Mouse (Mus musculus) MEL (cell line): Measurements from ENCODE around the gene Pde10a. TPM values are rescaled to one million over a fixed set of nuclear protein-coding genes. Genes with fewer than 3 reads are reported as not detected.

ENCODE experiments used
- DNase-seq: peaks from one replicate; pipeline ENCODE4 v3.0.0; 2011; ENCODE audit warnings: low read depth, low spot score
- H3K27ac ChIP-seq: 2 replicates; pipeline ENCODE4 v1.5.1; 2012; ENCODE audit warnings: low read depth, mild to moderate bottlenecking, control low read depth, low read length, moderate library complexity; ENCODE audit not compliant: control insufficient read depth
- H3K27me3 ChIP-seq, 2 experiments: fragments of 150-350 bp in 1 of 2; sonication (generic) in 1 of 2; 2 replicates each; pipeline ENCODE4 v1.6.1; 2012; ENCODE audit warnings: low read length in 2 of 2, mild to moderate bottlenecking in 2 of 2, improper control_type of control experiment in 1 of 2, moderate library complexity in 1 of 2; ENCODE audit not compliant: insufficient read depth in 2 of 2, control insufficient read depth in 1 of 2
- H3K36me3 ChIP-seq, 2 experiments: 2 replicates each; pipeline ENCODE4 v1.6.1; 2012 to 2014; ENCODE audit warnings: low read length in 2 of 2, improper control_type of control experiment in 1 of 2, inconsistent platforms in 1 of 2, mild to moderate bottlenecking in 1 of 2; ENCODE audit not compliant: insufficient read depth in 2 of 2, control insufficient read depth in 1 of 2
- H3K4me1 ChIP-seq, 2 experiments: fragments of 150-350 bp in 1 of 2; sonication (generic) in 1 of 2; 2 replicates each; pipeline ENCODE4 v1.6.1; 2012; ENCODE audit warnings: low read length in 2 of 2, improper control_type of control experiment in 1 of 2, mild to moderate bottlenecking in 1 of 2; ENCODE audit not compliant: insufficient read depth in 2 of 2, control insufficient read depth in 1 of 2
- H3K4me3 ChIP-seq, 2 experiments: fragments of 150-350 bp in 1 of 2; sonication (generic) in 1 of 2; 2 replicates each; pipeline ENCODE4 v1.5.1; 2012; ENCODE audit warnings: low read depth in 2 of 2, low read length in 2 of 2, mild to moderate bottlenecking in 2 of 2, moderate library complexity in 2 of 2, control low read depth in 1 of 2, improper control_type of control experiment in 1 of 2; ENCODE audit not compliant: control insufficient read depth in 1 of 2, insufficient read depth in 1 of 2
- H3K79me2 ChIP-seq: 2 replicates; pipeline ENCODE4 v1.6.1; 2012; ENCODE audit warnings: mild to moderate bottlenecking, low read length, moderate library complexity; ENCODE audit not compliant: control insufficient read depth, poor library complexity, insufficient read depth
- H3K9ac ChIP-seq: 2 replicates; pipeline ENCODE4 v1.6.1; 2012; ENCODE audit warnings: low read depth, mild to moderate bottlenecking, control low read depth, low read length, moderate library complexity; ENCODE audit not compliant: control insufficient read depth, poor library complexity, severe bottlenecking
- H3K9me3 ChIP-seq: fragments of 150-350 bp; sonication (generic); replicated peaks from 2 replicates; pipeline ENCODE4 v1.6.1; 2012; ENCODE audit warnings: mild to moderate bottlenecking, low read length, improper control_type of control experiment, moderate library complexity; ENCODE audit not compliant: insufficient read depth
- BHLHE40 ChIP-seq: IDR thresholded peaks from 2 replicates; pipeline ENCODE4 v1.6.1; 2012; ENCODE audit warnings: low read depth, mild to moderate bottlenecking, inconsistent platforms, low read length, improper control_type of control experiment, borderline replicate concordance
- CHD2 ChIP-seq: IDR thresholded peaks from 2 replicates; pipeline ENCODE4 v1.6.1; 2011; ENCODE audit warnings: low read length, improper control_type of control experiment
- GATA1 ChIP-seq: IDR thresholded peaks from 2 replicates; pipeline ENCODE4 v1.6.1; 2011; ENCODE audit warnings: low read depth, low read length, improper control_type of control experiment
- HCFC1 ChIP-seq: IDR thresholded peaks from 2 replicates; pipeline ENCODE4 v1.6.1; 2012; ENCODE audit warnings: low read depth, mild to moderate bottlenecking, inconsistent platforms, low read length, improper control_type of control experiment, moderate library complexity
- JUND ChIP-seq: IDR thresholded peaks from 2 replicates; pipeline ENCODE4 v1.6.1; 2011; ENCODE audit warnings: low read depth, mild to moderate bottlenecking, improper control_type of control experiment, low read length
- POLR2A ChIP-seq, 2 experiments: IDR thresholded peaks; 2 replicates each; pipeline ENCODE4 v1.6.1; 2011 to 2012; ENCODE audit warnings: low read length in 2 of 2, mild to moderate bottlenecking in 2 of 2, control low read depth in 1 of 2, improper control_type of control experiment in 1 of 2, low read depth in 1 of 2, moderate library complexity in 1 of 2; ENCODE audit not compliant: control insufficient read depth in 1 of 2, insufficient read depth in 1 of 2, poor library complexity in 1 of 2
- RCOR1 ChIP-seq: IDR thresholded peaks from 2 replicates; pipeline ENCODE4 v1.6.1; 2012; ENCODE audit warnings: low read depth, mild to moderate bottlenecking, inconsistent platforms, low read length, improper control_type of control experiment
- UBTF ChIP-seq: IDR thresholded peaks from 2 replicates; pipeline ENCODE4 v1.6.1; 2012; ENCODE audit warnings: low read depth, mild to moderate bottlenecking, inconsistent platforms, low read length, improper control_type of control experiment, moderate library complexity, borderline replicate concordance; ENCODE audit not compliant: insufficient read depth
- polyA plus RNA-seq, 2 experiments: library from polyadenylated mRNA; stranded (reverse) in 1 of 2; unstranded in 1 of 2; fragments of >175 nt in 1 of 2; fragments of >200 nt in 1 of 2; gene quantifications; 2 replicates each; pipeline versions ENCODE4 v1.2.1 to v1.2.4; 2012; ENCODE audit warnings: low replicate concordance in 2 of 2, low read depth in 1 of 2; ENCODE audit not compliant: insufficient read length in 2 of 2, insufficient read depth in 1 of 2, missing spikeins in 1 of 2
- total RNA-seq: library from RNA; depleted of rRNA; stranded (reverse); fragments of 300-350 nt; gene quantifications from 2 replicates; pipeline ENCODE4 v1.2.3, GENCODE M21; 2012; rRNA removed

Gene Pde10a
- total and polyA plus RNA-seq, 3 experiments: 3.1 to 6.9 TPM; not detected in 1

GRCm38 (mm10) chr17:9035561-9036348 lies 510.6 kb downstream of the Pde10a start:
- H3K9me3 ChIP-seq: no peaks in the 10 kb centered on the region
- H3K4me1 ChIP-seq: no peaks in the 10 kb centered on the region
- H3K27me3 ChIP-seq: no peaks in the 10 kb centered on the region
- H3K4me3 ChIP-seq: no peak overlapping the region
- no peak overlapping the region for H3K27ac ChIP-seq
- H3K36me3 ChIP-seq: no peaks in the 10 kb centered on the region
- no peak overlapping the region for H3K9ac ChIP-seq
- DNase-seq: no peak
- no peaks in the 10 kb centered on the region for H3K79me2 ChIP-seq
- no peak for TF ChIP-seq POLR2A (IDR thresholded peaks at IDR 0.05; ENCODE audit: control insufficient read depth in 1 of 2, insufficient read depth in 1 of 2, low read depth in 1 of 2, low read length in 2 of 2, poor library complexity in 1 of 2)
- TF ChIP-seq BHLHE40: no peak
- no peak for TF ChIP-seq CHD2
- no peak for TF ChIP-seq JUND
- TF ChIP-seq RCOR1: no peak
- TF ChIP-seq GATA1: no peak
- TF ChIP-seq HCFC1: no peak
- no peak for TF ChIP-seq UBTF

Other genes starting within 250 kb of the Pde10a start
- gene Mpc1, start 242.5 kb upstream of the Pde10a start, total RNA-seq: 89.6 and 105 TPM in 2 replicates
- 10 to 100 TPM in 1 of 2 experiments, not detected in 1; 56.2 TPM for gene Mpc1, start 242.5 kb upstream of the Pde10a start, polyA plus RNA-seq
- 87.9 and 88.0 TPM in 2 replicates for gene Sft2d1, start 214.3 kb upstream of the Pde10a start, total RNA-seq
- 100 to 1,000 TPM in 1 of 2 experiments, not detected in 1; 101 TPM for gene Sft2d1, start 214.3 kb upstream of the Pde10a start, polyA plus RNA-seq
- gene Prr18, start 187.9 kb upstream of the Pde10a start, total RNA-seq: 0.03 and 0.04 TPM in 2 replicates
- gene Prr18, start 187.9 kb upstream of the Pde10a start, polyA plus RNA-seq: under 1 TPM in 1 of 2 experiments, not detected in 1; 0.10 TPM
- gene T2, start 169.4 kb upstream of the Pde10a start, total RNA-seq: not detected in 2 replicates
- gene T2, start 169.4 kb upstream of the Pde10a start, polyA plus RNA-seq: under 1 TPM in 1 of 2 experiments, not detected in 1; 0.15 TPM
- not detected in 2 replicates for gene T, start 90.9 kb upstream of the Pde10a start, total RNA-seq
- gene T, start 90.9 kb upstream of the Pde10a start, polyA plus RNA-seq: not detected
- not detected in 2 replicates for gene Gm17087, start 41.6 kb downstream of the Pde10a start, total RNA-seq
- gene Gm17087, start 41.6 kb downstream of the Pde10a start, polyA plus RNA-seq: under 1 TPM in 1 of 2 experiments, not detected in 1; 0.17 TPM